Comparison of ENCODE assay signal across 8 mouse cellular contexts in genomic region chr13:83738528-83738981, GRCm38 (mm10).
DNase-seq lines count a peak whose midpoint lies in the region; ATAC-seq and TF ChIP-seq lines count a peak whose summit lies in the region.

No protein-coding gene starts in this region.

- H3K4me3 ChIP-seq in kidney, adult 2 months (ENCODE audit: insufficient read depth, low read depth, low read length): peak overlapping the region; percentile 34
- H3K4me3 ChIP-seq in forebrain, postnatal 0 days (ENCODE audit: low read depth, low read length): peak overlapping the region; percentile 48
- H3K4me3 ChIP-seq in megakaryocyte, embryonic 14.5 days (replicated peaks): peak overlapping the region; percentile 93

- no peaks in the 10 kb centered on the region for H3K36me3 ChIP-seq in kidney, adult 2 months (ENCODE audit: control insufficient read depth, insufficient read depth, low read length)
- H3K36me3 ChIP-seq in forebrain, postnatal 0 days (ENCODE audit: insufficient read depth): peaks cover 21% of the 10 kb centered on the region
- H3K36me3 ChIP-seq in megakaryocyte, embryonic 14.5 days (replicated peaks; ENCODE audit: low read length): no peaks in the 10 kb centered on the region

- TF ChIP-seq POLR2A in kidney, adult 2 months (IDR thresholded peaks at IDR 0.05; ENCODE audit: low read depth, low read length): no peak

- DNase-seq in kidney, adult 2 months: no peak
- no peak for DNase-seq in kidney, adult 11 months
- DNase-seq in cerebellum, adult 18-20 months: peak; percentile 58 to 71
- no peak for DNase-seq in forebrain, postnatal 0 days
- no peak for DNase-seq in thymus, postnatal 14 days
- DNase-seq in gastrocnemius, postnatal 25 days: no peak
- no peak for DNase-seq in kidney, postnatal 25 days

- no peak for TF ChIP-seq CTCF in kidney, adult 2 months (conservative IDR thresholded peaks at IDR 0.05; ENCODE audit: insufficient read depth, insufficient read length, low read depth, low read length)
- no peak for TF ChIP-seq CTCF in forebrain, postnatal 0 days (IDR thresholded peaks at IDR 0.05; ENCODE audit: low read depth)

- H3K9me3 ChIP-seq in forebrain, postnatal 0 days (ENCODE audit: low read length): no peaks in the 10 kb centered on the region
- H3K9me3 ChIP-seq in megakaryocyte, embryonic 14.5 days: no peaks in the 10 kb centered on the region

- no peaks in the 10 kb centered on the region; the same call in 1 of the 2 replicates for H3K4me1 ChIP-seq in kidney, adult 2 months (ENCODE audit: control insufficient read depth, insufficient read depth, low read length)
- H3K4me1 ChIP-seq in forebrain, postnatal 0 days (ENCODE audit: insufficient read depth): no peaks in the 10 kb centered on the region
- peaks cover 32% of the 10 kb centered on the region for H3K4me1 ChIP-seq in megakaryocyte, embryonic 14.5 days

- ATAC-seq in forebrain, postnatal 0 days: no peak

- peaks cover 5% of the 10 kb centered on the region for H3K27me3 ChIP-seq in kidney, adult 2 months (replicated peaks; ENCODE audit: control insufficient read depth, insufficient read depth, low read length)
- H3K27me3 ChIP-seq in forebrain, postnatal 0 days (ENCODE audit: insufficient read depth, low read length): no peaks in the 10 kb centered on the region
- H3K27me3 ChIP-seq in megakaryocyte, embryonic 14.5 days (replicated peaks): peaks cover 69% of the 10 kb centered on the region

- peak overlapping the region; percentile 100 for H3K9ac ChIP-seq in forebrain, postnatal 0 days

- H3K27ac ChIP-seq in kidney, adult 2 months (ENCODE audit: insufficient read depth, low read depth, low read length): peak overlapping the region; percentile 61; the same call in 1 of the 2 replicates
- peak overlapping the region; percentile 98 for H3K27ac ChIP-seq in forebrain, postnatal 0 days (ENCODE audit: low read depth, low read length)

- WGBS in kidney, adult 2 months: 7% methylated on average over 12 of the region's 12 CpGs
- WGBS in forebrain, postnatal 0 days: 1% methylated on average over 12 of the region's 12 CpGs

- peak overlapping the region; percentile 71 for H3K4me2 ChIP-seq in forebrain, postnatal 0 days (ENCODE audit: low read depth)

Comparison
In these comparisons a context has a peak if more than half of its experiments do, and no peak if none do; other contexts are left out.
1. DNase-seq: peak in cerebellum, adult 18-20 months (2 of 2); none in kidney, adult 2 months (single experiment), kidney, adult 11 months (single experiment), forebrain, postnatal 0 days (single experiment), thymus, postnatal 14 days (single experiment), gastrocnemius, postnatal 25 days (single experiment) and kidney, postnatal 25 days (0 of 2).
2. H3K4me3 ChIP-seq: peak in every context shown above with its lines; median percentile 93 in megakaryocyte, embryonic 14.5 days; 48 in forebrain, postnatal 0 days; 34 in kidney, adult 2 months.